Mouse (Mus musculus) layer of hippocampus, postnatal 25 days (tissue): ENCODE measurements around the gene Dnah7c. TPM values are rescaled to one million over a fixed set of nuclear protein-coding genes. Genes with fewer than 3 reads are reported as not detected.
A peak's percentile ranks its signal among the peaks of the same experiment; 100 is the strongest.

Source experiments
- DNase-seq, 2 experiments: peaks; one replicate each; pipeline ENCODE4 v3.0.0; 2022; ENCODE audit warnings: mixed read lengths in 2 of 2, low spot score in 1 of 2; ENCODE audit errors: extremely low spot score in 1 of 2
- total RNA-seq, 2 experiments: library from RNA; stranded (reverse); gene quantifications; 2 replicates each; pipeline ENCODE4 v1.2.3; 2021

Gene Dnah7c
- total RNA-seq, 2 experiments from 2014 or later, result 0.54 to 0.59 TPM

DNA sequence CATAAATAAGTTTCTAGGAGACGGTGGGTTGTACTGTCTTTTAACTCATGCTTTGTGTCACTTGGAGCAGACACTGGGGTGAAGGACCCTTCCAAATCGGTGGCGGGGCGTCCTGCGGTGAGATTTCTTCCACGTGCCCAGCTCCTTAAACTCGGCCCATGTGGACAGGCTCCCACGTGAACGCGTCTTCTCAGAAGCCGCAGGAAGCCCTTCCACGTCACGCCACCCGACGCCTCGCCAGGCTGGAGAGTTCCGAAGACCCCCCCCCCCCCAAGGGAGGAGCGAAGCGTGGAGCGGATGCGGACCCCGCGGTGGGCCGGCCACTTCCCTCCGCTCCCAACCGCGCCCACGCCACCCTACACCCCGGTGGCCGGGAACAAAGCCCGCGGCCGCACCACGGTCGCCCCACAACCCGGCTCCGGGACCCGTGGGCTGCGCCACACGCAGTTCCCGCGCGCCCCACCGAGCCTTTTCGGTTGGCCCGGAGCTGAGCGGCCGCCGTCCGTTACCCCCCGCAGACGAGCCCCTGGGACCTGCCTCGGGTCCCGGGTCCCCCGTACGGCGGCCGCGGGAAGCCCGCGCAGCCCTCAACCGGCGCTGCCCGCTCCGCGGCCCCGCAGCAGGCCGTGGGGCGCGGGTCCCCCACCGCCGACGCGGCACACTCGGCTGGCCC lies 427.3 kb downstream of the Dnah7c start:
- peak; percentile 44 to 53 for DNase-seq

- peak; percentile 99 to 100 for DNase-seq
Measured at GRCm38 (mm10) chr1:46853317-46854035, 428.1 kb downstream of the Dnah7c start.

- DNase-seq, result no peak
Measured at GRCm38 (mm10) chr1:46854036-46854900, 428.9 kb downstream of the Dnah7c start.

- DNase-seq, result no peak
Measured at GRCm38 (mm10) chr1:46856498-46856897, 431.1 kb downstream of the Dnah7c start.
